Mouse (Mus musculus) cortical plate, adult 2 months (tissue): ENCODE measurements around the gene Rbms2. TPM values are rescaled to one million over a fixed set of nuclear protein-coding genes. Genes with fewer than 3 reads are reported as not detected.
"Not testable (repeated sequence)": the region's sequence is repeated elsewhere in the genome, so short reads cannot be mapped to it uniquely, and the experiment has no call there.

Experiments used
- H3K27ac ChIP-seq: fragments of 200-500 bp; 2 replicates; pipeline ENCODE4 v1.5.1; 2012; ENCODE audit warnings: low read length, control low read depth, inconsistent platforms; ENCODE audit not compliant: insufficient read depth
- H3K4me1 ChIP-seq: fragments of 200-500 bp; 2 replicates; pipeline ENCODE4 v1.6.1; 2011; ENCODE audit warnings: low read length; ENCODE audit not compliant: control insufficient read depth, insufficient read depth
- H3K4me3 ChIP-seq: fragments of 200-500 bp; 2 replicates; pipeline ENCODE4 v1.5.1; 2011; ENCODE audit warnings: mild to moderate bottlenecking, low read length, control low read depth; ENCODE audit not compliant: insufficient read depth
- CTCF ChIP-seq: fragments of 200-500 bp; IDR thresholded peaks from 2 replicates; pipeline ENCODE4 v1.5.1; 2011; ENCODE audit warnings: mild to moderate bottlenecking, control low read depth, low read length; ENCODE audit not compliant: insufficient read depth; ENCODE audit errors: extremely low read depth
- POLR2A ChIP-seq: fragments of 200-500 bp; IDR thresholded peaks from 2 replicates; pipeline ENCODE4 v1.6.1; 2011; ENCODE audit warnings: mild to moderate bottlenecking, low read length, control low read depth; ENCODE audit not compliant: insufficient read depth; ENCODE audit errors: extremely low read depth
- polyA plus RNA-seq: library from polyadenylated mRNA; depleted of rRNA; stranded (reverse); fragments of >200 nt; gene quantifications from 2 replicates; pipeline ENCODE4 v1.2.3, GENCODE M21; 2012; rRNA removed

Gene Rbms2
- polyA plus RNA-seq = 16.5 and 16.9 TPM in 2 replicates

GRCm38 (mm10) chr10:128179989-128180388, at the start of gene Rbms2:
Rbms2 (minus strand) TSS chr10:128180297.
- Histone ChIP-seq H3K4me3 (peak within 1 kb of the TSS; percentile 34), H3K27ac (peak within 1 kb of the TSS; percentile 80), H3K4me1 (peaks cover 2% of the 10 kb centered on the region; the same call in 1 of the 2 replicates)
- TF ChIP-seq CTCF (no peak), POLR2A (no peak)

- H3K4me3 ChIP-seq = no peak overlapping the region
- TF ChIP-seq CTCF = no peak
- TF ChIP-seq POLR2A = no peak
- H3K27ac ChIP-seq = no peak overlapping the region
- H3K4me1 ChIP-seq = no peaks in the 10 kb centered on the region; the same call in 1 of the 2 replicates
These were observed 47.9 kb upstream of the Rbms2 start for GRCm38 (mm10) chr10:128228009-128228408.

GRCm38 (mm10) chr10:128227592-128227991, 47.5 kb upstream of the Rbms2 start:
- Histone ChIP-seq H3K27ac (no peak overlapping the region), H3K4me3 (no peak overlapping the region), H3K4me1 (no peaks in the 10 kb centered on the region; the same call in 1 of the 2 replicates)
- TF ChIP-seq CTCF (no peak), POLR2A (no peak)

GRCm38 (mm10) chr10:128225538-128225937, 45.4 kb upstream of the Rbms2 start, which contains the start of gene Mip:
Mip (plus strand) TSS chr10:128225838.
- Histone ChIP-seq H3K27ac (no peak within 1 kb of the TSS), H3K4me1 (no peaks in the 10 kb centered on the region; the same call in 1 of the 2 replicates), H3K4me3 (no peak within 1 kb of the TSS)
- TF ChIP-seq POLR2A (no peak), CTCF (no peak)

- TF ChIP-seq POLR2A = no peak
- no peak for TF ChIP-seq CTCF
- no peak overlapping the region for H3K27ac ChIP-seq
- H3K4me1 ChIP-seq = no peaks in the 10 kb centered on the region; the same call in 1 of the 2 replicates
- H3K4me3 ChIP-seq = no peak overlapping the region
These were observed 45.0 kb upstream of the Rbms2 start for GRCm38 (mm10) chr10:128225064-128225463.

GRCm38 (mm10) chr10:128221533-128222286, 41.6 kb upstream of the Rbms2 start:
- no peak overlapping the region for H3K27ac ChIP-seq
- H3K4me1 ChIP-seq = no peaks in the 10 kb centered on the region; the same call in 1 of the 2 replicates

GRCm38 (mm10) chr10:128218387-128219117, 38.5 kb upstream of the Rbms2 start:
- TF ChIP-seq CTCF (no peak), POLR2A (no peak)
- Histone ChIP-seq H3K4me3 (no peak overlapping the region), H3K27ac (no peak overlapping the region)

More at GRCm38 (mm10) chr10:128221533-128222286, 41.6 kb upstream of the Rbms2 start:
- TF ChIP-seq POLR2A (no peak), CTCF (no peak)
- no peak overlapping the region for H3K4me3 ChIP-seq

GRCm38 (mm10) chr10:128214981-128215380, 34.9 kb upstream of the Rbms2 start:
- no peak for TF ChIP-seq POLR2A
- Histone ChIP-seq H3K4me3 (no peak overlapping the region), H3K4me1 (0 out of 2 replicates have a peak, but pooled peaks cover 3% of the 10 kb centered on the region), H3K27ac (no peak overlapping the region)

More at GRCm38 (mm10) chr10:128218387-128219117, 38.5 kb upstream of the Rbms2 start:
- no peaks in the 10 kb centered on the region for H3K4me1 ChIP-seq

- not testable (repeated sequence) for H3K4me1 ChIP-seq, H3K27ac ChIP-seq, H3K4me3 ChIP-seq
These were observed 34.0 kb upstream of the Rbms2 start for GRCm38 (mm10) chr10:128214112-128214511.
